Mouse (Mus musculus) embryo, embryonic 11 days (tissue): ENCODE results near the gene Serinc5.
A peak's percentile ranks its signal among the peaks of the same experiment; 100 is the strongest.
"Not testable (repeated sequence)": the region's sequence is repeated elsewhere in the genome, so short reads cannot be mapped to it uniquely, and the experiment has no call there.

ENCODE experiments used
- DNase-seq: peaks from one replicate; pipeline ENCODE4 v3.0.0-alpha.2; 2015

The Serinc5 gene

DNA sequence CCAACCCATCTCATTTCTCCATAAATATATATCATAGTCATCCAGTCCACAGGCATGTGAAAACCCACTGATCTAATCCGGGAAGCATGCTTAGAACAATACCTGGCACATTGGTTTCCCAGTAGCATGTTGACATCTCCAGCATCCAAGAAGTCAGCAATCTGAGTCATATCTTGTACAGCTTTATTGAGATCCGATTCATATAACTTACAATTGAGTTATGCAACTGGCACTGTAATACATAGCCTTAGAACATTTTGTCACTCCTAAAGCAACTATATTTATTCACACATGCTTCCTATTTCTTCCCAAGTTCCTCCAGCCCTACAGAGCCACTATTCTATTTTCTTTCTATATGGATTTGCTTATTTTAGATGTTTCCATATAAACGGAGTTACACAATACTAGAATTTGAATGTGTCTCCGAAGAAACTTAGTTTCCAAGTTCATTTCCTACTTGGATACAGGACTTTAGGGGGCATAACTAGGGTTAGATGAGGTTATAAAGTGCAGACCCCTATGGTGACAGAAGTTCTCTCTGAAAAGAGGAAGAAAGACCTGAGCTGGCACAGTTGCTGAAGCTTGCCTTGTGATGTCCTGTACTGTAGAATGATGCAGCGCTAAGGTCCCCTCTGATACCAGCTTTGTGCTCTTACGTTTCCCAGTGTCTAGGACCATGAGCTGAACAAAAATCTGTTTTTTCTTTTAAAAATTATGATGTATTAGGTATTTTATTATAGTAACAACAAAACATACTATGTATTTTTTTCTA lies 57.5 kb downstream of the Serinc5 start:
- no peak for DNase-seq

DNA sequence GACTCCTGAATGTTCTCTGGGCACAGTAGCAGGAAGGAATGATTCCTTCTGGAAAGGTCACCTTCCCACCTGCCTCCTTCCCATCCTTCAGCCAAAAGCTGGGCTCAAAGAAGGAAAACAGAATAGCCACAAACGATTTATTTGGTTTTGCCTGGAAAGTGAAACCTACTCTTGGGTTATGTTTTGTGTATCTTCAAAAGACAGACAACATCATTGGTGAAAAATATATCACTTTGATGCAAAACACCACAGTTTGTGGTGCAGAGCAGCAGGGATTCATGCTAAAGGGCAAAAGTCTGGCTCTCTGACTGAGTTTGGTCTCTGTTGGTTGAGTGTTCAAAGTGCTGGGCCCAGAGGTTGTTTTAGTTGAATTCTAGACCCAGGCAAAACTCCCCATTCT lies 60.8 kb downstream of the Serinc5 start:
- no peak for DNase-seq

DNA sequence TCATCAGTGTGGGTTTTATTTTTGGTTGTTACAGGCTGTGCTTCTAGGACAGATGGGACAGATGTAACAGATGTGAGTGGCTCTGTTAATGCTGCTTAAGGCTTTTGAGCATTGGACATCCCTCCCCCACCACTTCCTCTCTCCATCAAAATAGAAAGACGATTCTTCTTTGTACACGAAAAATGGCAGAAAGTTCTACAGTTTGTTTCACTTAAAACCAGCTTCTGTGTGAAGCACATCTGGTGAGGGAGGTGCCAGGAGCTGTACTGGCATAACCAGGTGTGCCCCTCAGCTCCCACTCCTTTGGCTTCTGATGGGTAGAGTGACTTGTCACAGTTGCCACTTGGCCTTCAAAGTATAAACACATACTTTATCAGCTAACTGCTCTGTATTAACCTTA lies 63.8 kb downstream of the Serinc5 start:
- no peak for DNase-seq

- DNase-seq = no peak
Observed at GRCm38 (mm10) chr13:92675308-92675707, 64.4 kb downstream of the Serinc5 start.

GRCm38 (mm10) chr13:92675897-92676584 lies 65.2 kb downstream of the Serinc5 start:
- no peak for DNase-seq

DNA sequence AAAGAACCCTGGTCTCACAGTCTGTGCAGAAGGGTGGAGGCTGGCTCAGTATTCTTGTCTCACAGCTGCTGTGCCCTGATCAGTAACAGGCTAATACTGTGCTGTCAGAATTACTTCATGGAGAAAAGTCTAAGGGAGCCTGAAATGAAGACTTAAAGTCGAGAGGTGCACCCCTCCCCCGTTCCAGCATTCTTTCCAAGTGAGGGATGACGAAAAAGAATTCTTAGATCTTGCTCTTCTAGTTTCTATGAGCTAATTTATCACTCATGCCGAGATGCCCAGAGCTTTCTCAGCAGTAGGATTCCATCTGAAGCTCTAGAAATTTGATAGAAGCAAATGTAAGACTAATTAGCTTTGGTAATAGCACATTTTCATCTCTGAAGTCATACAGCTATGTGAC lies 66.8 kb downstream of the Serinc5 start:
- no peak for DNase-seq

GRCm38 (mm10) chr13:92679661-92680060 lies 68.8 kb downstream of the Serinc5 start:
- DNase-seq = no peak

- DNase-seq = no peak
Observed at GRCm38 (mm10) chr13:92681541-92681940, 70.7 kb downstream of the Serinc5 start.

- DNase-seq = no peak
Observed at GRCm38 (mm10) chr13:92682833-92683232, 71.9 kb downstream of the Serinc5 start.

GRCm38 (mm10) chr13:92683464-92683863 lies 72.6 kb downstream of the Serinc5 start:
- no peak for DNase-seq

GRCm38 (mm10) chr13:92684310-92684709 lies 73.4 kb downstream of the Serinc5 start:
- DNase-seq = no peak

DNA sequence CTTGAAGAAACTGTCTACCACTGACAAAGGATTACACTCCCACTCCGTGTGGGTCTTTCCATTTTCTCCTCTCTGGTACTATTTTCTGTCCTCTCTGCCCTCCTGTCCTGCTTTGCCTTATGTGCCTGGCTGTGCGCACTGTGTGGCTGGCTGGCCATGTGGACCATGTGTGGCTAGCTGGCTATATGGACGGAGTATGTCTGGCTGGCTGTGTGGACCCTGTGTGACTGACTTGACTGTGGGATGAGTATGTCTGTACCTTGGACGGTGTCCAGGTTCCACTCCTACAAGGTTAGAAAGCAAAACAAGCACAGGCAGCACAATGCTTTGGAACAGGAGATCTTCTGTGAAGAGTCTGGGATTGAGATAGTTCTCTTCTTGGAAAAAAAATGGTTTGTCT lies 74.4 kb downstream of the Serinc5 start:
- no peak for DNase-seq

DNA sequence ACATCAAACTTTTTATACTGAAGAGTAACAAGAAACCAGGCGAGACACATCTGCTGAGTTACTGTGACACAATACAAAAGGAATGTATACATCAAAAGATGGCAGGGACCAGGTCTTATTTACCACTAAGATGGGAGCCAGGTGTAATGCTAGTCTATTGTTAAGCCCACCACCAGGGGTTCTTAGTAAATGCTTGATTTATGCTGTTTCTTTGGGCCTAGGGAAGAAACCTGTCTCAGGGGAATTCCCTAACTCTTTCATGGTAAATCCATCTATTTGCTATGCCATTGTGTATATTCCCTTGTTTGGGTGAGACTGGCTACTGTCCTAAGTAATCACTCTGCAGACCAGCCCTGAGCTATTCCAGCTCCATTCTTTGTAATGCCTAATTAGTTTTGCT lies 76.3 kb downstream of the Serinc5 start:
- not testable (repeated sequence) for DNase-seq

DNA sequence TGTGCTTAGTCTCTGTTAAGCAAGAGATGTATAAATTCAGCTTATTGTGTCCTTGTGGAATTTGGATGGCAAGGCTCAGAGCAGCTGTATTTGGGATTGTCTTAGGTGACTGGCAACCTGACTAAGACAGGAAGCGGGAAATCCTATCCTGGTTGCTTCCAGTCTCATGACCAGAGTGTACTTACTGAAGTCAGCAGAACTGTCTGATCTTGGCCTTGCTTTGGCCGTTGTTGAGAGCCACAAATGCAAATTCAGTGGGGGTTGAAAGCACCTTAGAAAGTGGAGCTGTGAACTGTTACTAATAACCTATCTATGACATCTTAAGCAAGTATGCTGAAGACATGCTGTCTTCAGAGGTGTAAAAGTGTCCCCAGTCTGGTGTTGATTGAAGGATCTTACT lies 78.2 kb downstream of the Serinc5 start:
- no peak for DNase-seq

DNA sequence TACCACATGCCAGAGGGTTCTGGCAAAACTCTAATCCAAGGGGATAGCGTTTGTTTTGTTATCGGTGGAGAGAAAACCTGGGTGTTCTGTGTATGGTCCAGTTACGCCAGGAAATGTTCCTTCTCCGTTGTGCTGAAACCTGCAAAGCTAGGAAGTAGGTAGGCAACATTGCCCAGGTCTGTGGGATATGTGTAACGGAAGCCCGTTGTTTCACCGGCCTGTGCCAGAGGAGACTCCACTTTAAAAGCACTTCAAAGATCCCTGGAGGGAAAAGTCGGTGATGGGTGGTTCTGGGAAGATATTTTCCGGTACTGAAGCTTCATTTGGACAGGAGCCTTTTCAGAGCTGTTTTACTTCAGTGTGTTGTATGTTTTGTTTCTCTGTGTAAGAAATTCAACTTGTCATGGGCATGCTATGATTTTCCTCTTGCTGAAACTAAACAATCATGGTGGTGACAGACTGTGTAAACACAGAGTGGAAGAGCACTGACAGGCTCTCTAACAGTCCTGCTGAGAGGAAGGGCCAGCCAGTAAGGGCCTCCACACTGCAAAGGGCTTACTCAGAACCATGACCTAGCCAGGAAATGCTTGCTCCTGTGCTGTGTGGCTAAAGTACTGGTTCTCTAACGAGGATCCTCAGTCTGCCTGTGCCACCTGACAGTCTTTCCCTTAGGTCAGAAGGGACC lies 83.1 kb downstream of the Serinc5 start:
- no peak for DNase-seq

DNA sequence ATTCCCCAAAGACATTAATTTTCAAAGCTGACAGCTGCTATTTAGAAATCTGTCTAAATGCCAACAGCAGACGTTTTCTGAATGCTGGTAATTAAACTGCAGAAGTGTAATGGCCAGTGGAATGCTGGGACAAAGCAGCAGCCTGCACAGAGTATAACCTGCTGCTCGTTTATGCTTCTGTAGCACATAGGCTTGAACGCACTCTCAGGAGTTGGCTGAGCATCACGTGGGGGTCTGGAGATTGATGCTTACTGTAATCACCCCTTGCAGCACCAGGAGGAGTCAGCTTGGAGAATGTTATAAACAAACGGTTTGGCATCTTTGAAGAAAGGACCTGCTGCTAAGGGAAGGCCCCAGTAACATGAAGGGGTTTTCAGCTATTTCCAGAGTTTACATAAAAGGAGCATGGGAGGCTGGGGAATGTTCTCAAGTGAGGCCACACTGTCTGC lies 85.6 kb downstream of the Serinc5 start:
- DNase-seq = no peak

DNA sequence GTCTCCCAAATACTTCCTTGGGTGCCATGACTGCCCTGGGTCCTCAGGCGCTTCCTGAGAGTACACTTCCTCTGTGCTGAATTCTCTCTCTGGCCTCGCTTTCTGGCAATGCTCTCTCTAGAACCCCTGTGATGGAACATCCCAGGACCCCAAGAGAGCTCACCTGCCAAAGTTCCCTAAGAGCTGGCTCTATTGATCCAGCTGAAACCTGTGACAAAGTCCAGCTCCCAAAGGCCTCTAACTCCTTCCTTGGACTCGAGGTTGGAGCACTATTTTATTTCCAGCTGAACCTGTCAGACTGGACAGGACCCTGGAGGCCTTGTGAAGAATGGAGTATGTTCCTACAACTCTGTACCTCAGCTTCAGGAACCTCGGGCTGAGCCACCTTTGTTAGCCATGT lies 86.2 kb downstream of the Serinc5 start:
- no peak for DNase-seq

DNA sequence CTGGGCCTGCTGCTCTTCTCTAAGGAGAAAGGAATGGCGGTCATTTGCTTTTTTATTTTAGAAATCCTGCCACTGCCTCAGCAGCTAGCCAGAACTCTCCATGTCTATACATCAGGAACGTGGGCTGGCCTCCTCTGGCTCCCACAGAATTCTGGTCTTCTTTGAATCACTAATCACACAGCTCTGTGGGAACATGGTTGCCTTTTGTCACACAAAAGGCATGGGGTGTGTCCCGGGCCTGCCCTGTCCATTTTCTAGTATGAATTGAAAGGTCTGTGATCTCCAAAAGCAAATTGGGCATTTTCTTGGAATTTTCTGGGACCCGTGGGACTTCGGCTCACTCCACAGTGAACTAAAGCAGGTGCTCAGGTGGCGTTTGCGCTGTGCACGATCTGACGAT lies 87.9 kb downstream of the Serinc5 start:
- DNase-seq = no peak

GRCm38 (mm10) chr13:92699395-92699794 lies 88.5 kb downstream of the Serinc5 start:
- DNase-seq = no peak

- no peak for DNase-seq
Observed at GRCm38 (mm10) chr13:92702035-92702434, 91.1 kb downstream of the Serinc5 start.

DNA sequence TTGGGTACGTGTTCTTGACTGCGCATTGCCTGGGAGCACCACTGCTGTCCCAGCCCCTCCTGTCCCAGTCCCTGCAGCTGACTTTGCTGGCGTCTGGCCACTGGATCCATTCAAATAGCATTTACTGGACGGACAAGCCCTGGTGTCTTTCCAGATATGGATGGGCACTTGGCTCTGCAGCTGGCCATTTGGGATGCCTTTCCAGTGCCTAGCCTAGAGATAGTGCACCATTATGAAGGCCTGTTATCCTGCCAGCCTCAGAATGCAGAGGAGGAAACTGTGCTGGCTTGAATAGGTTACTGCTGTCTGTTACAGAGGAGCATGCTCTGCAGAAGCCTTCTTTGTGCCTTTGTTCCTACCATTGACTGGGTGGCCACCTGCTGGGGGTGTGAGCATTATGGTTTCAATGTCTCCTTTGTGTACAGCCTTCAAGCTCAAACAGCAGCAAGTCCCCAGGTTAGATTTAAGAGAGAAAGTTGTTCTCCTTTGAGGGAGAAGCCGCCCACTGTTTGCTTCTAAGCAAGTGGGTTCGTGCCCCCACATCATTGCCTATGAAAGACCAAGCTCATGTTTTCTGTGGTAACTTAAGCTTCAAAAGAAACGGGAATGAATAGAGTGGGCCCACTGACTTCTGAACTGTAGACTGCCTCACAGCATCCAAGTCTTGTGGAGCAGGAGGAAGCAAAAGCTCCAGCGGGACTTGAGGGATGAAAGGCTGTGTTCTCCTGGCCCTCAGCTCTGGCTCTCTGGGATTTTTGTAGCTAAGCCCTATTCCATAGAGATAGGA lies 92.5 kb downstream of the Serinc5 start:
- DNase-seq = peak; percentile 60

- DNase-seq = no peak
Observed at GRCm38 (mm10) chr13:92704189-92704588, 93.3 kb downstream of the Serinc5 start.

GRCm38 (mm10) chr13:92705016-92705535 lies 94.2 kb downstream of the Serinc5 start:
- DNase-seq = no peak
